Mouse (Mus musculus): ENCODE measurements at regions not wholly inside any gene's neighbourhood (a gene's known extent, or its start where the extent isn't known, plus 50 kb on each side); places are given as distances from the start of the nearest gene placed in this dataset.

DNA sequence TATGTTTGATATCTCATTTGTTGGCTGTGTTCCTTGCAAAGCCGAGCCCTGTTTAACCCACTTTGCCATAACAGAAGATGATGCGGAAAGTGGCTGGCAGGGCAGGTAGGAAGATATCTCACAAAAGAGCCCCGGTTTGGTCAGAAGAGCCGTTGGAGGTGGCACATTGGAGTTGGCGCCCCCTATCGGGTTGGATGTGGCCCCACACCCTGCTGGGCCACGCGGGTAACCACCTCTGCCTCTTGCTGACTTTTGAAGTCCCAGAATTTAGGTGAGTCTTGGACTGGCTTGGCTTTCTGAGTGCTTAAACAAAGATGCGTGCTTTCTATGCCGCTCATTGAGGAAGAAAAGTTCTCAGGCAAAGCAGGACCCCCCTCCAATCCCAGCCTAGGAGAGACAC lies 56.1 kb downstream of the Gm4791 start:
- no peak overlapping the region for H3K27ac ChIP-seq (ENCODE audit: low read depth, low read length)
- ATAC-seq (ENCODE audit: insufficient read depth, low FRiP score, low TSS enrichment), result no peak
- no peak overlapping the region for H3K4me2 ChIP-seq (ENCODE audit: low read depth)
- 80% methylated on average over 10 of the region's 10 CpGs for WGBS
- no peak overlapping the region for H3K9ac ChIP-seq (ENCODE audit: low read length)
- H3K9me3 ChIP-seq (ENCODE audit: control insufficient read depth, low read length), result no peaks in the 10 kb centered on the region
- H3K27me3 ChIP-seq (ENCODE audit: control insufficient read depth, insufficient read depth, low read length), result no peaks in the 10 kb centered on the region
- no peak overlapping the region for H3K4me3 ChIP-seq (ENCODE audit: low read depth, low read length)
- DNase-seq (ENCODE audit: low spot score), result no peak
- no peaks in the 10 kb centered on the region for H3K36me3 ChIP-seq (ENCODE audit: control insufficient read depth, insufficient read depth, low read length)
- H3K4me1 ChIP-seq (ENCODE audit: control insufficient read depth, insufficient read depth, low read length), result no peaks in the 10 kb centered on the region

DNA sequence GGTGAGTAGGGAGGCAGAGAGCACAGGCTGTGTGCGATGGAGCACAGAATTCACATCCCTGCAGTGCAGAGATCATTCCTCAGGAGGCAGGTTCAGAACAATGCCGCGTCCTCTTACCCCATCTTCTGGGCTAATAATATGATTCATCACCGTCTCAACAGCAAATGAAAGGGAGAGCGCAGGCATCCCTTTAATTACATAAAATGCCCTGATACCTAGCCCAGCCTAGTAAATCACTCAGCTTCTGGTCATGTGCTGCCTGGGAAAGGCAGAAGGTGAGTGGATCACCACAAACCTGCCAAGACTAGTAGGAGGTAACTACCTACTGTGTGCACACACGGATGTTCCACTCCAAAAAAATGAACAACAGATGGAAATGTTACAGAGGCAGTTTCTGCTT lies 57.0 kb downstream of the Gm4791 start:
- no peak for DNase-seq (ENCODE audit: low spot score)
- no peak overlapping the region for H3K9ac ChIP-seq (ENCODE audit: low read length)
- H3K4me1 ChIP-seq (ENCODE audit: control insufficient read depth, insufficient read depth, low read length), result no peaks in the 10 kb centered on the region
- H3K36me3 ChIP-seq (ENCODE audit: control insufficient read depth, insufficient read depth, low read length), result no peaks in the 10 kb centered on the region
- no peaks in the 10 kb centered on the region for H3K9me3 ChIP-seq (ENCODE audit: control insufficient read depth, low read length)
- H3K27me3 ChIP-seq (ENCODE audit: control insufficient read depth, insufficient read depth, low read length), result no peaks in the 10 kb centered on the region
- no peak overlapping the region for H3K4me3 ChIP-seq (ENCODE audit: low read depth, low read length)
- no peak for ATAC-seq (ENCODE audit: insufficient read depth, low FRiP score, low TSS enrichment)
- WGBS, result 65% methylated on average over 6 of the region's 6 CpGs
- no peak overlapping the region for H3K4me2 ChIP-seq (ENCODE audit: low read depth)
- no peak overlapping the region for H3K27ac ChIP-seq (ENCODE audit: low read depth, low read length)

DNA sequence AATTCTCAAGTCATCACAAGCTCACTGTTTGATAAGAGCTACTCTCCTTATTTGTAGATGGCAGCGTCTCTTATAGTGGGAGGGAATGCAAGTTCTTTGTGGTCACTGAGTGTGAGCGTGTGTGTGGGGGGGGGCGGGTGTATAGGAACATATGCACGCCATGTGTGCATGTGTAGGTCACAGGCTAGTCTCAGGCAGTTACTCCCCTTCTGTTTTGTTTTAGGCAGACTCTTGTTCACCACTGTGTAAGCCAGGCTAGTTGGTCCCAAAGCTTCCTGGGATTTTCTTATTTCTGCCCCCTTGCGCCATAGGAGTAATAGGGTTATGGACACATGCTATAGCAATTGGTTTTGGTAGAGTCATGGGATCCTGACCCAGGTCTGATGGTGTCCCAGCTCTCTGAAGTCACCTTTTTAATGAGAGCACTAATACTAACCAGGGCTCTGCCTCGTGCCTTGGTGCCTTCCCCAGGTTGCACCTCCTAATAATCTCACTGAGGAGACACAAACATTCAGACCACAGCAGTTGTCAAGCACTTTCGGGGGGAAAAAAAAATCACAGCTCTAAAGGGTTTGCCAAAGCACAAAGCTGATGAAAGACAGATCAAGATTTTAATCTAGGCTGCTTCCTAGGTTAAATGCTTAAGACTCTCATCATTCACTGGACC lies 60.9 kb downstream of the Gm4791 start:
- Histone ChIP-seq H3K4me3 (ENCODE audit: low read depth, low read length) (no peak overlapping the region), H3K9me3 (ENCODE audit: control insufficient read depth, low read length) (no peaks in the 10 kb centered on the region), H3K9ac (ENCODE audit: low read length) (no peak overlapping the region), H3K4me1 (ENCODE audit: control insufficient read depth, insufficient read depth, low read length) (no peaks in the 10 kb centered on the region), H3K27me3 (ENCODE audit: control insufficient read depth, insufficient read depth, low read length) (no peaks in the 10 kb centered on the region), H3K4me2 (ENCODE audit: low read depth) (no peak overlapping the region), H3K36me3 (ENCODE audit: control insufficient read depth, insufficient read depth, low read length) (no peaks in the 10 kb centered on the region), H3K27ac (ENCODE audit: low read depth, low read length) (no peak overlapping the region)
- DNase-seq (ENCODE audit: low spot score) (no peak), ATAC-seq (ENCODE audit: insufficient read depth, low FRiP score, low TSS enrichment) (no peak)
- WGBS, result 72% methylated on average over 7 of the region's 7 CpGs

DNA sequence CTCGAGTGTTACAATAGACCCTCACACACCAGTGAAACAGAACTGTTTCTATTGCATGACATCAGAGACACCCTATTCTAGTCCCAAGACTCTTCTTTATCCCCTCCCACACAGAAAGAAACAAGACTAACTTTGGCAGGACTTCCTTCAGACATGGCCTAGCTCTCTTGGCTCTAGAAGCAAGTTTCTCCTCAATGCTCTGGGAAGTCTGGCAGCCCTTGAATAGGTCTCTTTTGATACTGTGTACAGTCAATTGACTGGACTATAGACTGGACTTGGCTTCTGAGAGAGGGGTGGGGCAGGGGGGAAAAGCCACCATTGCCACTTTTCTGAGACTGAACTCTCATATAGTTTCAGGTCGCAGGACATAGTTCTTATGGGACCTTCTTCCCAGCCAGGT lies 62.2 kb downstream of the Gm4791 start:
- Histone ChIP-seq H3K27me3 (ENCODE audit: control insufficient read depth, insufficient read depth, low read length) (no peaks in the 10 kb centered on the region), H3K4me3 (ENCODE audit: low read depth, low read length) (no peak overlapping the region), H3K9me3 (ENCODE audit: control insufficient read depth, low read length) (no peaks in the 10 kb centered on the region), H3K4me1 (ENCODE audit: control insufficient read depth, insufficient read depth, low read length) (no peaks in the 10 kb centered on the region), H3K9ac (ENCODE audit: low read length) (no peak overlapping the region), H3K27ac (ENCODE audit: low read depth, low read length) (no peak overlapping the region), H3K36me3 (ENCODE audit: control insufficient read depth, insufficient read depth, low read length) (no peaks in the 10 kb centered on the region), H3K4me2 (ENCODE audit: low read depth) (no peak overlapping the region)
- DNase-seq (ENCODE audit: low spot score) (no peak), ATAC-seq (ENCODE audit: insufficient read depth, low FRiP score, low TSS enrichment) (no peak)
- WGBS, result 83% methylated on average over 2 of the region's 2 CpGs

DNA sequence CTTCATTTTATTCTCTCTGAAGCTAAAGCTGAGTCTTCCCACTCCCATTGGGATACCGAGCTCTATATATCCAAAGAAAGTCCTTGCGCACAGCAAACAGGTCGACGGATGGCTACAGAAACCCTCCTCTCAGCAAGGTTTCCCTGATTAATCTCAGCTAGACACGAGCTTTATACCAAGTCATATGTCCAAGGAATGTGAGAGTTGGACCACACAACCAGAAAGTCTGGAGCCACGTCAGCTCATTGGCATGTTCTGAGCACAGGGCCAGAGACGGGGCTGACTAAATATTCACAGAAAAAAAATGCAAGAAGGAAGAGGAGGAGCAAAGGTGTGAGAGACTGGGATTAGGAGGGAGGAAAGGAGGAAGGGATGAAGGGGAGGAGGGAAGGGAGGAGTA lies 64.0 kb downstream of the Gm4791 start:
- Histone ChIP-seq H3K4me2 (ENCODE audit: low read depth) (no peak overlapping the region), H3K9ac (ENCODE audit: low read length) (no peak overlapping the region), H3K27me3 (ENCODE audit: control insufficient read depth, insufficient read depth, low read length) (no peaks in the 10 kb centered on the region), H3K36me3 (ENCODE audit: control insufficient read depth, insufficient read depth, low read length) (no peaks in the 10 kb centered on the region), H3K9me3 (ENCODE audit: control insufficient read depth, low read length) (no peaks in the 10 kb centered on the region), H3K27ac (ENCODE audit: low read depth, low read length) (no peak overlapping the region), H3K4me3 (ENCODE audit: low read depth, low read length) (no peak overlapping the region), H3K4me1 (ENCODE audit: control insufficient read depth, insufficient read depth, low read length) (no peaks in the 10 kb centered on the region)
- WGBS, result 82% methylated on average over 7 of the region's 7 CpGs
- ATAC-seq (ENCODE audit: insufficient read depth, low FRiP score, low TSS enrichment) (no peak), DNase-seq (ENCODE audit: low spot score) (no peak)

DNA sequence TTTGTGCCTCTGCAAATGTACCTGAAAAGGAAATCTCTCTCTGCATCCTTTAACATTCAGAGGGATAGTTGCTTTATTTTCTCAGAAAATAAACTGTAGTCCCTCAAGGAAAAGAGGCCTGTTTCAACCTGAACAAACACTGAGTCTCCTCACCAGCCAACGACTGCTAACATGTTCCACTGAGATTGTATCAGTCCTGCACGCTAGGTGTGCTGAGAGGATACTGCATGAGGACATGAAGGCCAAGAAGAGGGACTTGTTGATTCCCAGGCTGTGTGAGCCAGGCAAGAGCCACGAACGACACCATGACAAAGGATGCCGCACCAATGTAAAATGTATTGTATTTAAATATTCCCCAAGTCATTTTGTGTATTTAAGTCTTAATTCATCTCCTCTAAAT lies 65.2 kb downstream of the Gm4791 start:
- H3K9ac ChIP-seq (ENCODE audit: low read length), result no peak overlapping the region
- no peak overlapping the region for H3K4me3 ChIP-seq (ENCODE audit: low read depth, low read length)
- ATAC-seq (ENCODE audit: insufficient read depth, low FRiP score, low TSS enrichment) (no peak), DNase-seq (ENCODE audit: low spot score) (no peak)
- no peaks in the 10 kb centered on the region for H3K36me3 ChIP-seq (ENCODE audit: control insufficient read depth, insufficient read depth, low read length)
- H3K27me3 ChIP-seq (ENCODE audit: control insufficient read depth, insufficient read depth, low read length), result no peaks in the 10 kb centered on the region
- H3K27ac ChIP-seq (ENCODE audit: low read depth, low read length), result no peak overlapping the region
- H3K4me2 ChIP-seq (ENCODE audit: low read depth), result no peak overlapping the region
- no peaks in the 10 kb centered on the region for H3K9me3 ChIP-seq (ENCODE audit: control insufficient read depth, low read length)
- H3K4me1 ChIP-seq (ENCODE audit: control insufficient read depth, insufficient read depth, low read length), result no peaks in the 10 kb centered on the region
- WGBS, result 70% methylated on average over 5 of the region's 5 CpGs

DNA sequence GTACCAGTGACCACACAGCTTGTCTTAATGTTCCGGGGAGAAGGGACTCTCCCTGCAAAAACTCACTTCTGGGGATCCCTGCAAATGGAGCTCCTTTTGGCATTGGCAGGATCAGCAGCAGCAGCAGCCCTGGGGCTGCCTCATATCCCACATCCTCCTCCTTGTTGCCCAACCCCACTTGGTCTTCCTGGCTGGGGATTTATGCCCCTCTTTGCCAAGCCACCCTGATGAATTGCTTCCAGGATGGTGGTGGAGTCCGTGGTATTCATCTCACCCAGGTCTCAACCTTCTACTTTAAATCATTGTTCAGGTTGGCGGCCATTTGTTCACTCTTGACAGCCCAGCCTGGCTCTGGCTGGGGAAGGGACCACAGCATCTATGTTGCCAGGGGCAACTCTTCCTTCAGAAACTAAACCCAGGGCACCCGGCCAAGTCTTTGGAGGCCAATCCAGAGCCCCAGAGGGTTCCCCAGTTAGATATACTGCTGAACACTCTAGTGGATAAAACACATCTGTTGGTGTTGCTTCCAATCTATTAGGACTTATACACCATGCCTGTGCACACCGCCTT lies 66.0 kb downstream of the Gm4791 start:
- no peak overlapping the region for H3K4me3 ChIP-seq (ENCODE audit: low read depth, low read length)
- no peaks in the 10 kb centered on the region for H3K27me3 ChIP-seq (ENCODE audit: control insufficient read depth, insufficient read depth, low read length)
- WGBS, result 63% methylated on average over 5 of the region's 5 CpGs
- no peaks in the 10 kb centered on the region for H3K36me3 ChIP-seq (ENCODE audit: control insufficient read depth, insufficient read depth, low read length)
- no peak overlapping the region for H3K4me2 ChIP-seq (ENCODE audit: low read depth)
- H3K9ac ChIP-seq (ENCODE audit: low read length), result no peak overlapping the region
- DNase-seq (ENCODE audit: low spot score), result no peak
- no peak overlapping the region for H3K27ac ChIP-seq (ENCODE audit: low read depth, low read length)
- no peaks in the 10 kb centered on the region for H3K4me1 ChIP-seq (ENCODE audit: control insufficient read depth, insufficient read depth, low read length)
- H3K9me3 ChIP-seq (ENCODE audit: control insufficient read depth, low read length), result no peaks in the 10 kb centered on the region
- no peak for ATAC-seq (ENCODE audit: insufficient read depth, low FRiP score, low TSS enrichment)

DNA sequence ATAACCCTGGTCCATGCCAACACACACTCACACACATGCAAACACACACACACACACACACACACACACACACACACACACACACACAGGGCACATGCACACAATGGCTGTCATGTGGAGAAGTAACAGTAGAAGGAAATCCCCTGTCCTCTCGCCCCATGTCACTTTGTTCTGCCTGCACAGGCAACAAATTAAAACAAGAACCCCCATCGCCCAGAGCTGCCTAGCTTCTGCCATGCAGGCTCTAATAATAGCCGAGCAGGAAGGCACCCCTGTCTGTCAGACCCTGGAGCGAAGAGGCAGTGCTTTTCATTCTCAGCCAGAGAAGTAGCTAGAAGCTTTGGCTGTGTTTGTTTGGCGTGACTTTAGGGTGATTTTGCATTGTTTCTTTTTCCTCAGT lies 70.9 kb downstream of the Gm4791 start:
- H3K4me2 ChIP-seq (ENCODE audit: low read depth), result no peak overlapping the region
- H3K36me3 ChIP-seq (ENCODE audit: control insufficient read depth, insufficient read depth, low read length), result no peaks in the 10 kb centered on the region
- DNase-seq (ENCODE audit: low spot score) (no peak), ATAC-seq (ENCODE audit: insufficient read depth, low FRiP score, low TSS enrichment) (no peak)
- H3K4me3 ChIP-seq (ENCODE audit: low read depth, low read length), result no peak overlapping the region
- no peaks in the 10 kb centered on the region for H3K4me1 ChIP-seq (ENCODE audit: control insufficient read depth, insufficient read depth, low read length)
- H3K27me3 ChIP-seq (ENCODE audit: control insufficient read depth, insufficient read depth, low read length), result no peaks in the 10 kb centered on the region
- H3K27ac ChIP-seq (ENCODE audit: low read depth, low read length), result no peak overlapping the region
- H3K9me3 ChIP-seq (ENCODE audit: control insufficient read depth, low read length), result no peaks in the 10 kb centered on the region
- 39% methylated on average over 5 of the region's 5 CpGs for WGBS
- no peak overlapping the region for H3K9ac ChIP-seq (ENCODE audit: low read length)

DNA sequence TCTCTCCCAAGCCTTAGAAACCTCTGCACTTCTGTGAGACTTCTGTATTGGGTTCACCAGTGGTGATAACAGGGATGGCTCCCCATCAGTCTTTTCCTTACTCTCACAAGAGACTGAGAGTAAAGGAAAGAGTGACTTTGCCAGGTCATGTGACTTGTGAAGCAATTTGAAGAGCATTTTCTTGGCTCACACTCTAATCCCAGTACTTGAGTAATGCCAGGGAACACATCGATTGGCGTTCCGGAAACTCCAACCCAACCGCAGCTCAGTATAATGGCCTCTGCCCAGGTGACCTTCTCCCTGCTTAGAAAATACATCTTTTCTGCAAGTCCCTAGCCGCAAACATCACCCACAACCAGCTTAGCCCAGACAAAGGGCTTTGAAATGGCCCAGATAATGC lies 72.4 kb downstream of the Gm4791 start:
- Histone ChIP-seq H3K27me3 (ENCODE audit: control insufficient read depth, insufficient read depth, low read length) (no peaks in the 10 kb centered on the region), H3K9ac (ENCODE audit: low read length) (no peak overlapping the region), H3K27ac (ENCODE audit: low read depth, low read length) (no peak overlapping the region), H3K4me1 (ENCODE audit: control insufficient read depth, insufficient read depth, low read length) (no peaks in the 10 kb centered on the region), H3K9me3 (ENCODE audit: control insufficient read depth, low read length) (no peaks in the 10 kb centered on the region), H3K4me3 (ENCODE audit: low read depth, low read length) (no peak overlapping the region), H3K4me2 (ENCODE audit: low read depth) (no peak overlapping the region), H3K36me3 (ENCODE audit: control insufficient read depth, insufficient read depth, low read length) (no peaks in the 10 kb centered on the region)
- 93% methylated on average over 5 of the region's 5 CpGs for WGBS
- no peak for ATAC-seq (ENCODE audit: insufficient read depth, low FRiP score, low TSS enrichment)
- DNase-seq (ENCODE audit: low spot score), result no peak
